Mouse (Mus musculus) liver, embryonic 14.5 days (tissue): Measurements from ENCODE around the gene Gc. TPM values are rescaled to one million over a fixed set of nuclear protein-coding genes. Genes with fewer than 3 reads are reported as not detected.
A peak's percentile ranks its signal among the peaks of the same experiment; 100 is the strongest.

Experiments used
- ATAC-seq: fragments of 200-750 bp; cut with Nextera tagmentation; 2 replicates; pipeline ENCODE4 v1.8.0; 2017; ENCODE audit warnings: moderate number of reproducible peaks, mild to moderate bottlenecking, moderate library complexity; ENCODE audit not compliant: insufficient read depth
- DNase-seq, 3 experiments: peaks; one replicate each; pipeline ENCODE4 v3.0.0-alpha.2; 2012 to 2013; ENCODE audit warnings: low read depth in 3 of 3, low spot score in 3 of 3
- H3K27ac ChIP-seq: fragments of 300-500 bp; sonication (generic); 2 replicates; pipeline ENCODE4 v1.5.1; 2014; ENCODE audit warnings: moderate library complexity, mild to moderate bottlenecking, control low read depth, inconsistent platforms
- H3K27me3 ChIP-seq: fragments of 300-500 bp; sonication (generic); 2 replicates; pipeline ENCODE4 v1.6.1; 2014; ENCODE audit warnings: mild to moderate bottlenecking, low read length, moderate library complexity; ENCODE audit not compliant: control insufficient read depth, insufficient read depth
- H3K36me3 ChIP-seq: fragments of 300-500 bp; sonication (generic); replicated peaks from 2 replicates; pipeline ENCODE4 v1.6.1; 2014; ENCODE audit warnings: low read depth; ENCODE audit not compliant: control insufficient read depth, insufficient read depth
- H3K4me1 ChIP-seq, 2 experiments: fragments of 200-500 bp in 1 of 2; fragments of 300-500 bp in 1 of 2; sonication (generic) in 1 of 2; replicated peaks; 2 replicates each; pipeline ENCODE4 v1.6.1; 2012 to 2014; ENCODE audit warnings: antibody characterized with exemption in 1 of 2, inconsistent platforms in 1 of 2, low read length in 1 of 2; ENCODE audit not compliant: control insufficient read depth in 2 of 2, insufficient read depth in 2 of 2
- H3K4me2 ChIP-seq: fragments of 300-500 bp; sonication (generic); 2 replicates; pipeline ENCODE4 v1.6.1; 2014; ENCODE audit warnings: low read depth, mild to moderate bottlenecking, control low read depth, moderate library complexity
- H3K4me3 ChIP-seq, 2 experiments: fragments of 200-500 bp in 1 of 2; fragments of 300-500 bp in 1 of 2; sonication (generic) in 1 of 2; 2 replicates each; pipeline ENCODE4 v1.5.1; 2012 to 2014; ENCODE audit warnings: low read depth in 2 of 2, low read length in 2 of 2, mild to moderate bottlenecking in 2 of 2, control low read depth in 1 of 2, inconsistent platforms in 1 of 2, moderate library complexity in 1 of 2; ENCODE audit not compliant: insufficient read depth in 1 of 2
- H3K9ac ChIP-seq: fragments of 300-500 bp; sonication (generic); replicated peaks from 2 replicates; pipeline ENCODE4 v1.6.1; 2014; ENCODE audit warnings: mild to moderate bottlenecking, control low read depth, moderate library complexity
- H3K9me3 ChIP-seq: fragments of 300-500 bp; sonication (generic); 2 replicates; pipeline ENCODE4 v1.6.1; 2016; ENCODE audit warnings: low read length, mixed read lengths; ENCODE audit not compliant: control insufficient read depth
- CTCF ChIP-seq: IDR thresholded peaks from 2 replicates; pipeline ENCODE4 v1.5.1; 2016; ENCODE audit warnings: antibody characterized with exemption, low read depth, control low read depth
- EP300 ChIP-seq: IDR thresholded peaks from 2 replicates; pipeline ENCODE4 v1.6.1; 2016; ENCODE audit warnings: antibody characterized with exemption, low read depth
- WGBS: fragments of 180-500 bp; shearing (Covaris S2); extraction: QIAGEN DNeasy Blood & Tissue Kit; methylation state at CpG from one replicate; pipeline ENCODE4 v1.1.7; 2014; ENCODE audit not compliant: insufficient replicate concordance; 5-methylcytosine and 5-hydroxymethylcytosine counted together
- polyA plus RNA-seq, 2 experiments: library from polyadenylated mRNA; depleted of rRNA in 1 of 2; stranded (reverse) in 1 of 2; unstranded in 1 of 2; fragments of >200 nt; fragmentation: Nextera tagmentation in 1 of 2; extraction: Ambion mirVana in 1 of 2; gene quantifications; 2 replicates each; pipeline versions ENCODE4 v1.2.1 to v1.2.3; 2012 to 2014

Gene Gc
- 140 and 236 TPM in 2 replicates for polyA plus RNA-seq (2012; rRNA removed)
- 245 and 258 TPM in 2 replicates for polyA plus RNA-seq (2014; fragmentation: Nextera tagmentation; extraction: Ambion mirVana)

GRCm38 (mm10) chr5:89457554-89458062 lies at the start of gene Gc:
Gene Gc (minus strand): TSS chr5:89457898.
- Histone ChIP-seq H3K27ac (no peak within 1 kb of the TSS), H3K4me3 (peak within 1 kb of the TSS; percentile 35 to 37), H3K9ac (no peak within 1 kb of the TSS; the same call in 1 of the 2 replicates), H3K4me1 (no peaks in the 10 kb centered on the region), H3K4me2 (peak within 1 kb of the TSS; percentile 4), H3K9me3 (no peaks in the 10 kb centered on the region), H3K27me3 (no peaks in the 10 kb centered on the region), H3K36me3 (no peaks in the 10 kb centered on the region)
- WGBS: 46% methylated on average over 5 of the region's 5 CpGs
- ATAC-seq (0 out of 2 replicates have a peak, but pooled peaks have one; percentile 26), DNase-seq (no peak)
- TF ChIP-seq CTCF (no peak), EP300 (no peak)

GRCm38 (mm10) chr5:89500182-89500581 lies 42.5 kb upstream of the Gc start:
- 37% methylated on average over 6 of the region's 6 CpGs for WGBS
- no peaks in the 10 kb centered on the region for H3K36me3 ChIP-seq
- no peaks in the 10 kb centered on the region for H3K4me1 ChIP-seq
- ATAC-seq (no peak), DNase-seq (peak in 1 of 3 experiments; percentile 6)
- no peaks in the 10 kb centered on the region for H3K9me3 ChIP-seq
- H3K27me3 ChIP-seq: no peaks in the 10 kb centered on the region
- TF ChIP-seq CTCF (peak; percentile 56), EP300 (no peak)
- H3K27ac ChIP-seq: no peak overlapping the region
- no peak overlapping the region for H3K4me2 ChIP-seq
- no peak overlapping the region for H3K4me3 ChIP-seq
- H3K9ac ChIP-seq: no peak overlapping the region

- DNase-seq (no peak), ATAC-seq (no peak)
- no peak overlapping the region for H3K9ac ChIP-seq
- TF ChIP-seq CTCF (no peak), EP300 (no peak)
- no peaks in the 10 kb centered on the region for H3K4me1 ChIP-seq
- H3K27ac ChIP-seq: no peak overlapping the region
- H3K4me2 ChIP-seq: no peak overlapping the region
- WGBS: 73% methylated on average over 1 of the region's 1 CpGs
- no peaks in the 10 kb centered on the region for H3K36me3 ChIP-seq
- no peaks in the 10 kb centered on the region for H3K9me3 ChIP-seq
- H3K27me3 ChIP-seq: no peaks in the 10 kb centered on the region
- no peak overlapping the region for H3K4me3 ChIP-seq
Measured at GRCm38 (mm10) chr5:89492560-89492959, 34.9 kb upstream of the Gc start.

GRCm38 (mm10) chr5:89470483-89470882 lies 12.8 kb upstream of the Gc start:
- Histone ChIP-seq H3K36me3 (no peaks in the 10 kb centered on the region), H3K4me1 (no peaks in the 10 kb centered on the region), H3K9me3 (no peaks in the 10 kb centered on the region), H3K27ac (no peak overlapping the region), H3K4me2 (no peak overlapping the region), H3K27me3 (no peaks in the 10 kb centered on the region), H3K4me3 (no peak overlapping the region), H3K9ac (no peak overlapping the region)
- TF ChIP-seq EP300 (no peak), CTCF (no peak)
- WGBS: 51% methylated on average over 4 of the region's 4 CpGs
- ATAC-seq (no peak), DNase-seq (no peak)

- Histone ChIP-seq H3K27ac (no peak overlapping the region), H3K9ac (no peak overlapping the region)
- 46% methylated on average over 2 of the region's 2 CpGs for WGBS
Measured at GRCm38 (mm10) chr5:89467886-89468285, 10.2 kb upstream of the Gc start.

More at GRCm38 (mm10) chr5:89467886-89468285, 10.2 kb upstream of the Gc start:
- no peak for TF ChIP-seq CTCF
- Histone ChIP-seq H3K9me3 (no peaks in the 10 kb centered on the region), H3K27me3 (no peaks in the 10 kb centered on the region), H3K4me2 (no peak overlapping the region), H3K4me3 (no peak overlapping the region), H3K4me1 (no peaks in the 10 kb centered on the region), H3K36me3 (no peaks in the 10 kb centered on the region)
- no peak for ATAC-seq
- no peak for DNase-seq
